Mouse (Mus musculus): ENCODE results near the gene Ckap2l.

The Ckap2l gene

GRCm38 (mm10) chr2:129233803-129234477 is 63.1 kb downstream of the Ckap2l start:
- no peak for DNase-seq (ENCODE audit: low spot score)

- DNase-seq (ENCODE audit: low spot score): no peak
These were observed 63.8 kb downstream of the Ckap2l start for GRCm38 (mm10) chr2:129233218-129233617.

- DNase-seq (ENCODE audit: low spot score): no peak
These were observed 64.5 kb downstream of the Ckap2l start for GRCm38 (mm10) chr2:129232484-129232883.

GRCm38 (mm10) chr2:129232023-129232422 is 65.0 kb downstream of the Ckap2l start:
- no peak for DNase-seq (ENCODE audit: low spot score)

- DNase-seq (ENCODE audit: low spot score): no peak
These were observed 67.7 kb downstream of the Ckap2l start for GRCm38 (mm10) chr2:129229316-129229715.

- no peak for DNase-seq (ENCODE audit: low spot score)
These were observed 68.4 kb downstream of the Ckap2l start for GRCm38 (mm10) chr2:129228571-129228970.

GRCm38 (mm10) chr2:129227709-129228108 is 69.3 kb downstream of the Ckap2l start:
- DNase-seq (ENCODE audit: low spot score): no peak

- no peak for DNase-seq (ENCODE audit: low spot score)
These were observed 69.9 kb downstream of the Ckap2l start for GRCm38 (mm10) chr2:129227011-129227529.

- no peak for DNase-seq (ENCODE audit: low spot score)
These were observed 70.6 kb downstream of the Ckap2l start for GRCm38 (mm10) chr2:129226296-129226851.

- DNase-seq (ENCODE audit: low spot score): no peak
These were observed 71.7 kb downstream of the Ckap2l start for GRCm38 (mm10) chr2:129225251-129225819.

GRCm38 (mm10) chr2:129224178-129224577 is 72.8 kb downstream of the Ckap2l start:
- no peak for DNase-seq (ENCODE audit: low spot score)

GRCm38 (mm10) chr2:129221097-129221632 is 75.8 kb downstream of the Ckap2l start:
- DNase-seq (ENCODE audit: low spot score): no peak

GRCm38 (mm10) chr2:129218537-129219105 is 78.4 kb downstream of the Ckap2l start:
- DNase-seq (ENCODE audit: low spot score): no peak
